In genomic region chr1:193189771-193190170, GRCm38 (mm10) we compare ENCODE assay signal across 8 mouse cellular contexts. TPM values are rescaled to one million over a fixed set of nuclear protein-coding genes. Genes with fewer than 3 reads are reported as not detected.
DNase-seq lines count a peak whose midpoint lies in the region; ATAC-seq lines count a peak whose summit lies in the region.
"Had no signal": no experiment of that assay in that cellular context is flagged by ENCODE, and none has a peak within 500 bp of the region (broad histone marks: within the 10 kb centered on the region; RNA-seq: fewer than 3 reads in every experiment).

No protein-coding gene starts in this region.

- peak overlapping the region; percentile 40 for H3K9ac ChIP-seq in lung, embryonic 16.5 days (ENCODE audit: low read length)
- no peak overlapping the region for H3K9ac ChIP-seq in forebrain, embryonic 13.5 days
- H3K9ac ChIP-seq in intestine, embryonic 16.5 days (ENCODE audit: low read depth, low read length): no peak overlapping the region
- no peak overlapping the region for H3K9ac ChIP-seq in stomach, embryonic 16.5 days (ENCODE audit: low read length)
- H3K9ac ChIP-seq: liver, embryonic 13.5 days had no signal

- no peak overlapping the region for H3K4me3 ChIP-seq in lung, embryonic 16.5 days (ENCODE audit: low read length)
- no peak overlapping the region for H3K4me3 ChIP-seq in forebrain, embryonic 13.5 days
- H3K4me3 ChIP-seq in intestine, embryonic 16.5 days (ENCODE audit: low read length): no peak overlapping the region
- no peak overlapping the region for H3K4me3 ChIP-seq in stomach, embryonic 16.5 days (replicated peaks; ENCODE audit: low read length)
- H3K4me3 ChIP-seq: liver, embryonic 13.5 days had no signal

- peak; percentile 41 for ATAC-seq in lung, embryonic 16.5 days (ENCODE audit: low read depth)
- ATAC-seq in forebrain, embryonic 13.5 days: no peak
- ATAC-seq in intestine, embryonic 16.5 days: peak; percentile 18; the same call in 1 of the 2 replicates
- 0 out of 2 replicates have a peak, but pooled peaks have one; percentile 22 for ATAC-seq in stomach, embryonic 16.5 days (ENCODE audit: insufficient read depth, low FRiP score)

- H3K9me3 ChIP-seq in lung, embryonic 16.5 days (ENCODE audit: control insufficient read depth, low read length): no peaks in the 10 kb centered on the region
- no peaks in the 10 kb centered on the region for H3K9me3 ChIP-seq in forebrain, embryonic 13.5 days (replicated peaks)
- H3K9me3 ChIP-seq in intestine, embryonic 16.5 days (ENCODE audit: control insufficient read depth, low read length): no peaks in the 10 kb centered on the region
- no peaks in the 10 kb centered on the region for H3K9me3 ChIP-seq in stomach, embryonic 16.5 days (replicated peaks; ENCODE audit: control insufficient read depth, low read length)
- H3K9me3 ChIP-seq: liver, embryonic 13.5 days had no signal

- peaks cover 21% of the 10 kb centered on the region for H3K4me1 ChIP-seq in lung, embryonic 16.5 days (replicated peaks; ENCODE audit: control insufficient read depth, insufficient read depth, low read length)
- H3K4me1 ChIP-seq in forebrain, embryonic 13.5 days: peaks cover 14% of the 10 kb centered on the region
- peaks cover 25% of the 10 kb centered on the region for H3K4me1 ChIP-seq in intestine, embryonic 16.5 days (ENCODE audit: control insufficient read depth, insufficient read depth, low read length)
- H3K4me1 ChIP-seq in stomach, embryonic 16.5 days (ENCODE audit: control insufficient read depth, insufficient read depth, low read length): peaks cover 31% of the 10 kb centered on the region

- DNase-seq in lung, postnatal 10 days: no peak
- DNase-seq in cerebellum, adult 11 months: no peak
- DNase-seq in lung, postnatal 14 days: no peak
- DNase-seq: liver, embryonic 13.5 days had no signal

- H3K27me3 ChIP-seq in lung, embryonic 16.5 days (ENCODE audit: control insufficient read depth, insufficient read depth, low read depth, low read length): no peaks in the 10 kb centered on the region
- H3K27me3 ChIP-seq in forebrain, embryonic 13.5 days: 0 out of 2 replicates have a peak, but pooled peaks cover 2% of the 10 kb centered on the region
- H3K27me3 ChIP-seq in intestine, embryonic 16.5 days (replicated peaks; ENCODE audit: control insufficient read depth, insufficient read depth, low read length): no peaks in the 10 kb centered on the region
- H3K27me3 ChIP-seq in stomach, embryonic 16.5 days (ENCODE audit: control insufficient read depth, insufficient read depth, low read length): no peaks in the 10 kb centered on the region
- H3K27me3 ChIP-seq: liver, embryonic 13.5 days had no signal

- H3K27ac ChIP-seq in lung, embryonic 16.5 days (ENCODE audit: low read length): peak overlapping the region; percentile 92
- peak overlapping the region; percentile 60; the same call in 1 of the 2 replicates for H3K27ac ChIP-seq in forebrain, embryonic 13.5 days
- peak overlapping the region; percentile 85 for H3K27ac ChIP-seq in intestine, embryonic 16.5 days (ENCODE audit: low read length)
- H3K27ac ChIP-seq in stomach, embryonic 16.5 days (ENCODE audit: low read length): peak overlapping the region; percentile 91
- H3K27ac ChIP-seq: liver, embryonic 13.5 days had no signal

- 25% methylated on average over 3 of the region's 3 CpGs for WGBS in lung, embryonic 16.5 days
- 66% methylated on average over 3 of the region's 3 CpGs for WGBS in forebrain, embryonic 13.5 days
- 42% methylated on average over 3 of the region's 3 CpGs for WGBS in intestine, embryonic 16.5 days
- WGBS in stomach, embryonic 16.5 days: 27% methylated on average over 3 of the region's 3 CpGs

- H3K4me2 ChIP-seq in lung, embryonic 16.5 days (ENCODE audit: low read depth, low read length): no peak overlapping the region
- H3K4me2 ChIP-seq in forebrain, embryonic 13.5 days: no peak overlapping the region
- no peak overlapping the region for H3K4me2 ChIP-seq in intestine, embryonic 16.5 days (ENCODE audit: low read depth, low read length)
- peak overlapping the region; percentile 39; the same call in 1 of the 2 replicates for H3K4me2 ChIP-seq in stomach, embryonic 16.5 days (ENCODE audit: low read depth, low read length)
- H3K4me2 ChIP-seq: liver, embryonic 13.5 days had no signal

- no peaks in the 10 kb centered on the region for H3K36me3 ChIP-seq in lung, embryonic 16.5 days (ENCODE audit: control insufficient read depth, insufficient read depth, low read length)
- no peaks in the 10 kb centered on the region for H3K36me3 ChIP-seq in forebrain, embryonic 13.5 days (ENCODE audit: poor library complexity, severe bottlenecking)
- no peaks in the 10 kb centered on the region for H3K36me3 ChIP-seq in intestine, embryonic 16.5 days (ENCODE audit: control insufficient read depth, insufficient read depth, low read length)
- H3K36me3 ChIP-seq in stomach, embryonic 16.5 days (ENCODE audit: control insufficient read depth, insufficient read depth, low read length): no peaks in the 10 kb centered on the region
- H3K36me3 ChIP-seq: liver, embryonic 13.5 days had no signal

RNA-seq across cellular contexts. Expression of gene Traf3ip3, which starts 11.7 kb away (rescaled TPM):
- 3.2 and 5.5 TPM in 2 replicates for polyA plus RNA-seq in lung, embryonic 16.5 days (2015; fragmentation: Nextera tagmentation; extraction: Ambion mirVana)
- 0.58 and 1.0 TPM in 2 replicates for polyA plus RNA-seq in forebrain, embryonic 13.5 days (2015; fragmentation: Nextera tagmentation; extraction: Ambion mirVana)
- polyA plus RNA-seq in intestine, embryonic 16.5 days (2015; fragmentation: Nextera tagmentation; extraction: Ambion mirVana): 3.4 and 4.0 TPM in 2 replicates
- polyA plus RNA-seq in stomach, embryonic 16.5 days (2015; fragmentation: Nextera tagmentation; extraction: Ambion mirVana): 5.0 and 8.5 TPM in 2 replicates

RNA-seq across cellular contexts. Expression of gene Lamb3, which starts 17.7 kb away (rescaled TPM):
- 54.5 and 60.9 TPM in 2 replicates for polyA plus RNA-seq in lung, embryonic 16.5 days (2015; fragmentation: Nextera tagmentation; extraction: Ambion mirVana)
- polyA plus RNA-seq in forebrain, embryonic 13.5 days (2015; fragmentation: Nextera tagmentation; extraction: Ambion mirVana): 0.32 and 0.55 TPM in 2 replicates
- polyA plus RNA-seq in intestine, embryonic 16.5 days (2015; fragmentation: Nextera tagmentation; extraction: Ambion mirVana): 4.1 and 4.3 TPM in 2 replicates
- 17.6 and 24.6 TPM in 2 replicates for polyA plus RNA-seq in stomach, embryonic 16.5 days (2015; fragmentation: Nextera tagmentation; extraction: Ambion mirVana)

RNA-seq across cellular contexts. Expression of gene A130010J15Rik, which starts 21.9 kb away (rescaled TPM):
- 12.9 and 13.5 TPM in 2 replicates for polyA plus RNA-seq in lung, embryonic 16.5 days (2015; fragmentation: Nextera tagmentation; extraction: Ambion mirVana)
- polyA plus RNA-seq in forebrain, embryonic 13.5 days (2015; fragmentation: Nextera tagmentation; extraction: Ambion mirVana): 12.2 and 14.5 TPM in 2 replicates
- polyA plus RNA-seq in intestine, embryonic 16.5 days (2015; fragmentation: Nextera tagmentation; extraction: Ambion mirVana): 13.0 and 13.7 TPM in 2 replicates
- 15.8 and 17.7 TPM in 2 replicates for polyA plus RNA-seq in stomach, embryonic 16.5 days (2015; fragmentation: Nextera tagmentation; extraction: Ambion mirVana)

RNA-seq across cellular contexts. Expression of gene Irf6, which starts 36.9 kb away (rescaled TPM):
- polyA plus RNA-seq in lung, embryonic 16.5 days (2015; fragmentation: Nextera tagmentation; extraction: Ambion mirVana): 18.3 TPM in 2 replicates
- polyA plus RNA-seq in forebrain, embryonic 13.5 days (2015; fragmentation: Nextera tagmentation; extraction: Ambion mirVana): 0.63 and 0.79 TPM in 2 replicates
- polyA plus RNA-seq in intestine, embryonic 16.5 days (2015; fragmentation: Nextera tagmentation; extraction: Ambion mirVana): 95.0 and 106 TPM in 2 replicates
- polyA plus RNA-seq in stomach, embryonic 16.5 days (2015; fragmentation: Nextera tagmentation; extraction: Ambion mirVana): 74.0 and 91.4 TPM in 2 replicates

RNA-seq across cellular contexts. Expression of gene Diexf, which starts 59.7 kb away (rescaled TPM):
- polyA plus RNA-seq in lung, embryonic 16.5 days (2015; fragmentation: Nextera tagmentation; extraction: Ambion mirVana): 8.6 and 8.8 TPM in 2 replicates
- 10.0 and 10.2 TPM in 2 replicates for polyA plus RNA-seq in forebrain, embryonic 13.5 days (2015; fragmentation: Nextera tagmentation; extraction: Ambion mirVana)
- polyA plus RNA-seq in intestine, embryonic 16.5 days (2015; fragmentation: Nextera tagmentation; extraction: Ambion mirVana): 5.0 and 9.2 TPM in 2 replicates
- 6.6 and 6.8 TPM in 2 replicates for polyA plus RNA-seq in stomach, embryonic 16.5 days (2015; fragmentation: Nextera tagmentation; extraction: Ambion mirVana)
